17 mouse cellular contexts compared by ENCODE assay signal in the genomic region with DNA sequence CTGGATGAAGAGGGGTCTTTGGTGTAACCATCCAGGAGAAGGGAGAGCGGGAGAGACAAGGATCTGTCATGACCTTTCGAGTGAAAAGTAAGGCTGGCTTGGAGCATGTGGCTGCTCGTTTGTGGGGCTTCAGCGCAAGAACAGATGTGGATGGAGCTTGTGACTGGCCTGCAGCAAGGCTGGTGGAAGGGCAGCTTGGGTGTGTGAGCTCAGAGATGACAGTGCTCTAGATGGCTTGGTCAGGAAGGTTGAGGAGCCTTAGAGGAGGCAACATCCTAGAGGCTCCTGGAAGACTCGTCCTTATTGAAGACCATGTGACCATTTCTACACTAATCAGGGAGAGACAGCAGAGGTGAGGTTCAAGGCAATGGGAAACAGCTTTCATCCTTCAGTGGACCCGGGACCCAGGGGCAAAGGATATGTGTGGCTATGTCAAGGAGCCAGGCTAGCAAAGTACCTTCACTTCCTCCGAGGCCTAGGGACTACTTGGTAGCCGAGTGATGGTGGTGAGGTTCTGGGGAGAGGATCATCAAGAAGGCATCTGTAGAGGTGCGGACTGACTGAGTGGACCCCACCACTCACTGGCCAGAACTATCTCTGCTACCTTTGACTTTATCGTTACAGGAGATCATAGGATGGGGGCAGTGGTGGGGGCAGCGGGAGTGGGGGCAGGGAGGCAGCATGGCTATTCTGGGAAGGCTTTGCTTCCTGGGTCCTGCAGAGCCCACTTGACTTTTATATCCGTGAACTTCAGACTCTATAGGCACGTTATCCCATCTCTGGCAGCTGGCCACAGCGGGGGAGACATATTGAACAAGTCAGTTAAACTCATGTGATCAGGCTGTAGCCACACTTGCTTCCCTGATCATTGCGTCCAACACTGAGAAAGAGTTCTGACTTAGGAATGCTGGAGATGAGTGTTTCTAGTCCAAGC. TPM values are rescaled to one million over a fixed set of nuclear protein-coding genes. Genes with fewer than 3 reads are reported as not detected.
DNase-seq lines count a peak whose midpoint lies in the region; ATAC-seq and TF ChIP-seq lines count a peak whose summit lies in the region.
"Had no signal": no experiment of that assay in that cellular context is flagged by ENCODE, and none has a peak within 500 bp of the region (broad histone marks: within the 10 kb centered on the region; RNA-seq: fewer than 3 reads in every experiment).

No protein-coding gene starts in this region.

- H3K9ac ChIP-seq in intestine, postnatal 0 days (ENCODE audit: low read depth, low read length): no peak overlapping the region
- H3K9ac ChIP-seq in intestine, embryonic 16.5 days (ENCODE audit: low read depth, low read length): no peak overlapping the region
- no peak overlapping the region for H3K9ac ChIP-seq in lung, embryonic 16.5 days (ENCODE audit: low read length)
- no peak overlapping the region for H3K9ac ChIP-seq in heart, embryonic 15.5 days
- H3K9ac ChIP-seq: embryonic facial prominence, embryonic 12.5 days; forebrain, postnatal 0 days; limb, embryonic 12.5 days; neural tube, embryonic 13.5 days had no signal

- H3K36me3 ChIP-seq in intestine, postnatal 0 days (ENCODE audit: control insufficient read depth, insufficient read depth): peaks cover 83% of the 10 kb centered on the region
- H3K36me3 ChIP-seq in intestine, embryonic 16.5 days (ENCODE audit: control insufficient read depth, insufficient read depth, low read length): peaks cover 30% of the 10 kb centered on the region
- peaks cover 69% of the 10 kb centered on the region for H3K36me3 ChIP-seq in lung, embryonic 16.5 days (ENCODE audit: control insufficient read depth, insufficient read depth, low read length)
- H3K36me3 ChIP-seq in heart, embryonic 15.5 days: peaks cover 62% of the 10 kb centered on the region
- peaks cover 66% of the 10 kb centered on the region for H3K36me3 ChIP-seq in small intestine, adult 2 months (ENCODE audit: control insufficient read depth, insufficient read depth, low read length)

- TF ChIP-seq CTCF in intestine, postnatal 0 days (IDR thresholded peaks at IDR 0.05; ENCODE audit: low read depth): no peak
- TF ChIP-seq CTCF in small intestine, adult 2 months (IDR thresholded peaks at IDR 0.05; ENCODE audit: extremely low read depth, insufficient read length, insufficient replicate concordance, low read depth, low read length): no peak

- no peaks in the 10 kb centered on the region for H3K27me3 ChIP-seq in intestine, postnatal 0 days (replicated peaks; ENCODE audit: control insufficient read depth, insufficient read depth, low read length)
- no peaks in the 10 kb centered on the region for H3K27me3 ChIP-seq in intestine, embryonic 16.5 days (replicated peaks; ENCODE audit: control insufficient read depth, insufficient read depth, low read length)
- no peaks in the 10 kb centered on the region for H3K27me3 ChIP-seq in lung, embryonic 16.5 days (ENCODE audit: control insufficient read depth, insufficient read depth, low read depth, low read length)
- no peaks in the 10 kb centered on the region for H3K27me3 ChIP-seq in heart, embryonic 15.5 days
- H3K27me3 ChIP-seq in small intestine, adult 2 months (ENCODE audit: control insufficient read depth, insufficient read depth, low read length): no peaks in the 10 kb centered on the region
- H3K27me3 ChIP-seq: embryonic facial prominence, embryonic 12.5 days; limb, embryonic 12.5 days; neural tube, embryonic 13.5 days; Patski had no signal

- TF ChIP-seq POLR2A in small intestine, adult 2 months (IDR thresholded peaks at IDR 0.05; ENCODE audit: low read depth, low read length): no peak

- WGBS in intestine, postnatal 0 days: 76% methylated on average over 15 of the region's 15 CpGs
- 83% methylated on average over 15 of the region's 15 CpGs for WGBS in intestine, embryonic 16.5 days
- WGBS in lung, embryonic 16.5 days: 84% methylated on average over 15 of the region's 15 CpGs
- WGBS in heart, embryonic 15.5 days: 67% methylated on average over 15 of the region's 15 CpGs
- WGBS in small intestine, adult 2 months: 73% methylated on average over 15 of the region's 15 CpGs

- no peaks in the 10 kb centered on the region for H3K4me1 ChIP-seq in intestine, postnatal 0 days (replicated peaks; ENCODE audit: control insufficient read depth, insufficient read depth, low read length)
- peaks cover 3% of the 10 kb centered on the region; the same call in 1 of the 2 replicates for H3K4me1 ChIP-seq in intestine, embryonic 16.5 days (ENCODE audit: control insufficient read depth, insufficient read depth, low read length)
- H3K4me1 ChIP-seq in lung, embryonic 16.5 days (replicated peaks; ENCODE audit: control insufficient read depth, insufficient read depth, low read length): peaks cover 19% of the 10 kb centered on the region
- peaks cover 62% of the 10 kb centered on the region for H3K4me1 ChIP-seq in heart, embryonic 15.5 days (replicated peaks)
- peaks cover 12% of the 10 kb centered on the region for H3K4me1 ChIP-seq in small intestine, adult 2 months (ENCODE audit: control insufficient read depth, insufficient read depth, insufficient read length, low read length)

- no peaks in the 10 kb centered on the region for H3K9me3 ChIP-seq in intestine, postnatal 0 days (ENCODE audit: control insufficient read depth)
- H3K9me3 ChIP-seq in intestine, embryonic 16.5 days (ENCODE audit: control insufficient read depth, low read length): no peaks in the 10 kb centered on the region
- no peaks in the 10 kb centered on the region for H3K9me3 ChIP-seq in lung, embryonic 16.5 days (ENCODE audit: control insufficient read depth, low read length)
- H3K9me3 ChIP-seq in heart, embryonic 15.5 days (replicated peaks): no peaks in the 10 kb centered on the region
- H3K9me3 ChIP-seq: embryonic facial prominence, embryonic 12.5 days; limb, embryonic 12.5 days; neural tube, embryonic 13.5 days had no signal

- no peak overlapping the region for H3K4me2 ChIP-seq in intestine, postnatal 0 days (replicated peaks; ENCODE audit: low read depth)
- no peak overlapping the region for H3K4me2 ChIP-seq in intestine, embryonic 16.5 days (ENCODE audit: low read depth, low read length)
- no peak overlapping the region for H3K4me2 ChIP-seq in lung, embryonic 16.5 days (ENCODE audit: low read depth, low read length)
- no peak overlapping the region for H3K4me2 ChIP-seq in heart, embryonic 15.5 days
- H3K4me2 ChIP-seq: embryonic facial prominence, embryonic 12.5 days; limb, embryonic 12.5 days; neural tube, embryonic 13.5 days had no signal

- peak overlapping the region; percentile 31; the same call in 1 of the 2 replicates for H3K27ac ChIP-seq in intestine, postnatal 0 days (ENCODE audit: low read depth, low read length)
- H3K27ac ChIP-seq in intestine, embryonic 16.5 days (ENCODE audit: low read length): no peak overlapping the region
- peak overlapping the region; percentile 63; the same call in 1 of the 2 replicates for H3K27ac ChIP-seq in lung, embryonic 16.5 days (ENCODE audit: low read length)
- peak overlapping the region; percentile 61 for H3K27ac ChIP-seq in heart, embryonic 15.5 days
- peak overlapping the region; percentile 80 for H3K27ac ChIP-seq in small intestine, adult 2 months (ENCODE audit: insufficient read depth, low read depth, low read length)
- H3K27ac ChIP-seq: embryonic facial prominence, embryonic 12.5 days; limb, embryonic 12.5 days; neural tube, embryonic 13.5 days had no signal

- DNase-seq in lung, postnatal 36 days: no peak
- DNase-seq in gastrocnemius, postnatal 4 days (ENCODE audit: low spot score in 2 of 2): no peak
- DNase-seq in frontal cortex, postnatal 10 days (ENCODE audit: low spot score in 2 of 2): no peak
- DNase-seq: adrenal gland, postnatal 10 days; forebrain, postnatal 0 days; right cerebral cortex, adult 18-20 months had no signal

- H3K4me3 ChIP-seq in intestine, postnatal 0 days (ENCODE audit: low read depth, low read length): no peak overlapping the region
- H3K4me3 ChIP-seq in intestine, embryonic 16.5 days (ENCODE audit: low read length): no peak overlapping the region
- no peak overlapping the region for H3K4me3 ChIP-seq in lung, embryonic 16.5 days (ENCODE audit: low read length)
- H3K4me3 ChIP-seq in heart, embryonic 15.5 days: no peak overlapping the region
- no peak overlapping the region for H3K4me3 ChIP-seq in small intestine, adult 2 months (ENCODE audit: low read depth, low read length)
- H3K4me3 ChIP-seq: embryonic facial prominence, embryonic 12.5 days; limb, embryonic 12.5 days; neural tube, embryonic 13.5 days had no signal

- ATAC-seq in intestine, postnatal 0 days: no peak
- no peak for ATAC-seq in intestine, embryonic 16.5 days
- no peak for ATAC-seq in lung, embryonic 16.5 days (ENCODE audit: low read depth)
- ATAC-seq in heart, embryonic 15.5 days (replicated peaks; ENCODE audit: insufficient number of reproducible peaks, insufficient read depth, low FRiP score, low read depth): no peak
- ATAC-seq: forebrain, postnatal 0 days; Patski had no signal

RNA-seq across cellular contexts. Expression of a gene that starts 6.6 kb away (rescaled TPM):
- polyA plus RNA-seq in intestine, postnatal 0 days (2015; fragmentation: Nextera tagmentation; extraction: Ambion mirVana): 3.1 and 3.7 TPM in 2 replicates
- polyA plus RNA-seq in intestine, embryonic 16.5 days (2015; fragmentation: Nextera tagmentation; extraction: Ambion mirVana): 10.5 and 10.8 TPM in 2 replicates
- 7.4 and 8.2 TPM in 2 replicates for polyA plus RNA-seq in lung, embryonic 16.5 days (2015; fragmentation: Nextera tagmentation; extraction: Ambion mirVana)
- polyA plus RNA-seq in heart, embryonic 15.5 days (2015; fragmentation: Nextera tagmentation; extraction: Ambion mirVana): 8.4 and 10.1 TPM in 2 replicates
- polyA plus RNA-seq in small intestine, adult 2 months (2012; rRNA removed): 2.4 and 3.8 TPM in 2 replicates
- total RNA-seq in gastrocnemius, postnatal 4 days (2021): 10 to 100 TPM; 16.7 to 19.3 TPM
- total RNA-seq: megakaryocyte-erythroid progenitor cell, adult 5-6 weeks had no signal

RNA-seq across cellular contexts. Expression of a gene that starts 19.0 kb away (rescaled TPM):
- polyA plus RNA-seq in intestine, postnatal 0 days (2015; fragmentation: Nextera tagmentation; extraction: Ambion mirVana): 0.03 and 0.04 TPM in 2 replicates
- polyA plus RNA-seq in intestine, embryonic 16.5 days (2015; fragmentation: Nextera tagmentation; extraction: Ambion mirVana): 0.11 and 0.24 TPM in 2 replicates
- polyA plus RNA-seq in lung, embryonic 16.5 days (2015; fragmentation: Nextera tagmentation; extraction: Ambion mirVana): 0.16 and 0.18 TPM in 2 replicates
- polyA plus RNA-seq in heart, embryonic 15.5 days (2015; fragmentation: Nextera tagmentation; extraction: Ambion mirVana): 0.33 and 0.38 TPM in 2 replicates
- 3.1 and 6.1 TPM in 2 replicates for polyA plus RNA-seq in small intestine, adult 2 months (2012; rRNA removed)
- 1 to 10 TPM; 1.0 to 1.3 TPM for total RNA-seq in gastrocnemius, postnatal 4 days (2021)
- polyA plus RNA-seq: limb, embryonic 12.5 days had no signal

RNA-seq across cellular contexts. Expression of a gene that starts 21.4 kb away (rescaled TPM):
- not detected in 2 replicates for polyA plus RNA-seq in intestine, postnatal 0 days (2015; fragmentation: Nextera tagmentation; extraction: Ambion mirVana)
- not detected in 2 replicates for polyA plus RNA-seq in intestine, embryonic 16.5 days (2015; fragmentation: Nextera tagmentation; extraction: Ambion mirVana)
- not detected in 2 replicates for polyA plus RNA-seq in lung, embryonic 16.5 days (2015; fragmentation: Nextera tagmentation; extraction: Ambion mirVana)
- polyA plus RNA-seq in heart, embryonic 15.5 days (2015; fragmentation: Nextera tagmentation; extraction: Ambion mirVana): not detected in 2 replicates
- not detected in 2 replicates for polyA plus RNA-seq in small intestine, adult 2 months (2012; rRNA removed)
- not detected for total RNA-seq in gastrocnemius, postnatal 4 days (2021)
- total RNA-seq: adrenal gland, postnatal 10 days; hematopoietic stem cell, adult 5-6 weeks had no signal
- polyA plus RNA-seq: embryonic facial prominence, embryonic 12.5 days; forebrain, postnatal 0 days; limb, embryonic 12.5 days; neural tube, embryonic 13.5 days; Patski had no signal

RNA-seq across cellular contexts. Expression of a gene that starts 21.9 kb away (rescaled TPM):
- polyA plus RNA-seq in intestine, postnatal 0 days (2015; fragmentation: Nextera tagmentation; extraction: Ambion mirVana): 40.4 and 40.5 TPM in 2 replicates
- polyA plus RNA-seq in intestine, embryonic 16.5 days (2015; fragmentation: Nextera tagmentation; extraction: Ambion mirVana): 37.4 and 40.1 TPM in 2 replicates
- polyA plus RNA-seq in lung, embryonic 16.5 days (2015; fragmentation: Nextera tagmentation; extraction: Ambion mirVana): 41.9 and 42.0 TPM in 2 replicates
- 37.7 and 40.0 TPM in 2 replicates for polyA plus RNA-seq in heart, embryonic 15.5 days (2015; fragmentation: Nextera tagmentation; extraction: Ambion mirVana)
- 17.9 and 27.4 TPM in 2 replicates for polyA plus RNA-seq in small intestine, adult 2 months (2012; rRNA removed)
- total RNA-seq in gastrocnemius, postnatal 4 days (2021): 10 to 100 TPM; 26.6 to 26.7 TPM

RNA-seq across cellular contexts. Expression of a gene that starts 26.7 kb away (rescaled TPM):
- 23.7 and 24.7 TPM in 2 replicates for polyA plus RNA-seq in intestine, postnatal 0 days (2015; fragmentation: Nextera tagmentation; extraction: Ambion mirVana)
- polyA plus RNA-seq in intestine, embryonic 16.5 days (2015; fragmentation: Nextera tagmentation; extraction: Ambion mirVana): 38.3 and 41.2 TPM in 2 replicates
- polyA plus RNA-seq in lung, embryonic 16.5 days (2015; fragmentation: Nextera tagmentation; extraction: Ambion mirVana): 30.3 and 31.4 TPM in 2 replicates
- 26.9 and 32.0 TPM in 2 replicates for polyA plus RNA-seq in heart, embryonic 15.5 days (2015; fragmentation: Nextera tagmentation; extraction: Ambion mirVana)
- 14.1 and 14.8 TPM in 2 replicates for polyA plus RNA-seq in small intestine, adult 2 months (2012; rRNA removed)
- total RNA-seq in gastrocnemius, postnatal 4 days (2021): 10 to 100 TPM; 21.3 to 21.5 TPM
